Mouse (Mus musculus) cerebellum, adult 2 months (tissue): ENCODE data around the gene Myo3b.

Experiments used
- CTCF ChIP-seq: fragments of 200-500 bp; IDR thresholded peaks from 2 replicates; pipeline ENCODE4 v1.5.1; 2011; ENCODE audit warnings: low read depth, mild to moderate bottlenecking, control low read depth, low read length, moderate library complexity, borderline replicate concordance; ENCODE audit not compliant: insufficient read depth
- POLR2A ChIP-seq: fragments of 200-500 bp; IDR thresholded peaks from 2 replicates; pipeline ENCODE4 v1.6.1; 2011; ENCODE audit warnings: low read length, control low read depth, borderline replicate concordance; ENCODE audit not compliant: insufficient read depth

GRCm38 (mm10) chr2:70322767-70323166 is 283.8 kb downstream of the Myo3b start:
- TF ChIP-seq CTCF (no peak), POLR2A (no peak)
